Comparison of ENCODE assay signal across 18 mouse cellular contexts in the genomic region with DNA sequence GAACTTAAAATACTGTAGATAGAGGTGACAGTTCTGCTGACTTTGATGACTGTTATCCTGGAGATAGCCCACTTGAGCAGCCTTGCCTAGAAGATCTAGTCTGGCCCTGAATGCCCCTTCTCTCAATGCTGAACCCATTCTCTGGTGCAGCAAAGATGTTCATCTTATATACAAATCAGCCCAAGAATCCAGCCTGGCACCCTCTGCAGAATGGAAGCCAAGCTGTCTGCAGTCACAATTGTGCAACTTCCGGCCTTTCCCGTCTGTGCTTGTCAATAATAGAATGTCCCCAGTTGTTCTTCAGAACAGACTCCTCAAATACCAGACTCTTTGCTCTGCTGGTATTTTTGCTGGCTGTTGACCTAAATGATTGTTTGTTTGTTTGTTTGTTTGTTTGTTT. TPM values are rescaled to one million over a fixed set of nuclear protein-coding genes. Genes with fewer than 3 reads are reported as not detected.
DNase-seq lines count a peak whose midpoint lies in the region; TF ChIP-seq lines count a peak whose summit lies in the region.
"Had no signal": no experiment of that assay in that cellular context is flagged by ENCODE, and none has a peak within 500 bp of the region (broad histone marks: within the 10 kb centered on the region; RNA-seq: fewer than 3 reads in every experiment).

No protein-coding gene starts in this region.

- H3K27me3 ChIP-seq in liver, adult 2 months (ENCODE audit: control insufficient read depth, insufficient read depth, low read length): no peaks in the 10 kb centered on the region
- H3K27me3 ChIP-seq: embryonic facial prominence, embryonic 12.5 days; hindbrain, embryonic 12.5 days; limb, embryonic 12.5 days; lung, embryonic 15.5 days; stomach, embryonic 15.5 days had no signal

- peaks cover 12% of the 10 kb centered on the region for H3K4me1 ChIP-seq in liver, adult 2 months (ENCODE audit: control insufficient read depth, insufficient read depth, low read length)
- H3K4me1 ChIP-seq: embryonic facial prominence, embryonic 12.5 days; limb, embryonic 12.5 days; lung, embryonic 15.5 days; stomach, embryonic 15.5 days had no signal

- H3K27ac ChIP-seq in liver, adult 2 months (replicated peaks; ENCODE audit: insufficient read depth, low read depth, low read length): no peak overlapping the region; the same call in 1 of the 2 replicates
- H3K27ac ChIP-seq: embryonic facial prominence, embryonic 12.5 days; hindbrain, embryonic 12.5 days; limb, embryonic 12.5 days; lung, embryonic 15.5 days; midbrain, embryonic 10.5 days; stomach, embryonic 15.5 days had no signal

- no peak overlapping the region for H3K4me3 ChIP-seq in liver, adult 2 months (ENCODE audit: insufficient read depth, low read depth, low read length)
- H3K4me3 ChIP-seq: embryonic facial prominence, embryonic 12.5 days; hindbrain, embryonic 12.5 days; limb, embryonic 12.5 days; lung, embryonic 15.5 days; midbrain, embryonic 10.5 days; stomach, embryonic 15.5 days had no signal

- H3K9ac ChIP-seq in liver, adult 2 months (ENCODE audit: low read depth, low read length): no peak overlapping the region
- H3K9ac ChIP-seq: embryonic facial prominence, embryonic 12.5 days; hindbrain, embryonic 12.5 days; limb, embryonic 12.5 days; lung, embryonic 15.5 days; stomach, embryonic 15.5 days had no signal

- DNase-seq in heart, adult 18-20 months: peak; percentile 71 to 78
- DNase-seq in heart, postnatal 10 days: no peak
- peak; percentile 87 for DNase-seq in liver, adult 2 months (ENCODE audit: extremely low read depth, low read depth, low spot score)
- DNase-seq in liver: no peak
- DNase-seq in heart, postnatal 25 days (ENCODE audit: low spot score): peak; percentile 39
- peak; percentile 81 for DNase-seq in lung, postnatal 36 days
- DNase-seq in embryo, embryonic 9.5 days (ENCODE audit: extremely low spot score): no peak
- DNase-seq: cerebellum, adult 11 months; cerebellum, postnatal 25 days; kidney, postnatal 10 days had no signal

- H3K36me3 ChIP-seq in liver, adult 2 months (ENCODE audit: control insufficient read depth, insufficient read depth, low read length): peaks cover 3% of the 10 kb centered on the region
- H3K36me3 ChIP-seq: embryonic facial prominence, embryonic 12.5 days; G1E; hindbrain, embryonic 12.5 days; lung, embryonic 15.5 days; stomach, embryonic 15.5 days had no signal

- peaks cover 59% of the 10 kb centered on the region; the same call in 1 of the 2 replicates for H3K79me2 ChIP-seq in liver, adult 2 months (ENCODE audit: control insufficient read depth, insufficient read depth, low read length)

- no peak for TF ChIP-seq CTCF in liver, adult 2 months (IDR thresholded peaks at IDR 0.05; ENCODE audit: low read depth, low read length)

- intact Hi-C loops in heart, postnatal 10 days (cut with DNase I): no loop called here
- intact Hi-C loops in heart, postnatal 25 days (cut with DNase I): no loop called here

- 11% methylated on average over 2 of the region's 2 CpGs for WGBS in liver, adult 2 months

- no peak for TF ChIP-seq POLR2A in liver, adult 2 months (IDR thresholded peaks at IDR 0.05; ENCODE audit: extremely low read depth, insufficient read depth, low read length)

RNA-seq across cellular contexts. Expression of a gene that starts 27.6 kb away (rescaled TPM):
- total RNA-seq in heart, adult 18-20 months (2021): under 1 TPM; 0.72 to 0.85 TPM
- 1 to 10 TPM; 3.2 to 5.1 TPM for total RNA-seq in heart, postnatal 10 days (2021)
- 4.6 and 5.9 TPM in 2 replicates for total RNA-seq in liver, adult 2 months (2014; rRNA removed)
- polyA plus RNA-seq in liver, adult 2 months (2012; rRNA removed): 0.26 and 0.50 TPM in 2 replicates
- total RNA-seq in heart, postnatal 25 days (2021): 1 to 10 TPM in 1 of 2 experiments, under 1 TPM in 1; 0.92 to 1.8 TPM
- total RNA-seq: monocyte, adult 5-6 weeks had no signal
- polyA plus RNA-seq: G1E had no signal

Comparison
In these comparisons a context has a peak if more than half of its experiments do, and no peak if none do; other contexts are left out.
1. DNase-seq: peak in heart, adult 18-20 months (2 of 2), liver, adult 2 months (single experiment), heart, postnatal 25 days (single experiment) and lung, postnatal 36 days (single experiment); none in heart, postnatal 10 days (0 of 2), liver (single experiment) and embryo, embryonic 9.5 days (single experiment).